In genomic region chr6:86921880-86922279, GRCm38 (mm10) we compare ENCODE assay signal across 8 mouse cellular contexts.
A peak's percentile ranks its signal among the peaks of the same experiment; 100 is the strongest.
DNase-seq lines count a peak whose midpoint lies in the region; ATAC-seq and TF ChIP-seq lines count a peak whose summit lies in the region.

No protein-coding gene starts in this region.

- H3K4me3 ChIP-seq in MEL (ENCODE audit: control insufficient read depth in 1 of 2, insufficient read depth in 1 of 2, low read depth in 2 of 2, low read length in 2 of 2), result no peak overlapping the region

- no peak overlapping the region for H3K9ac ChIP-seq in MEL (ENCODE audit: control insufficient read depth, low read depth, low read length, poor library complexity, severe bottlenecking)

- H3K79me2 ChIP-seq in MEL (ENCODE audit: control insufficient read depth, insufficient read depth, low read length, poor library complexity), result no peaks in the 10 kb centered on the region

- TF ChIP-seq EP300 in MEL (IDR thresholded peaks at IDR 0.05; ENCODE audit: low read depth in 1 of 2, low read length in 2 of 2), result no peak

- peak; percentile 85 for DNase-seq in 3T3-L1 (ENCODE audit: low read depth, low spot score)
- peak; percentile 78 for DNase-seq in MEL (ENCODE audit: low read depth, low spot score)
- peak; percentile 78 to 84 for DNase-seq in cerebellum, adult 18-20 months
- DNase-seq in frontal cortex, postnatal 36 days (ENCODE audit: low spot score in 2 of 2), result peak; percentile 40 to 75
- peak; percentile 66 to 79 for DNase-seq in left cerebral cortex, postnatal 25 days (ENCODE audit: low spot score in 2 of 2)
- DNase-seq in natural killer cell, adult 2 months (ENCODE audit: low spot score in 2 of 2), result peak; percentile 38 to 56
- DNase-seq in testis, postnatal 10 days (ENCODE audit: low spot score), result peak; percentile 58

- H3K27ac ChIP-seq in MEL (ENCODE audit: control insufficient read depth, low read depth, low read length), result no peak overlapping the region

- peak; percentile 91 for TF ChIP-seq RAD21 in MEL (IDR thresholded peaks at IDR 0.05; ENCODE audit: low read depth, low read length)

- no peaks in the 10 kb centered on the region for H3K27me3 ChIP-seq in MEL (ENCODE audit: control insufficient read depth in 1 of 2, insufficient read depth in 2 of 2, low read length in 2 of 2)

- no peak for TF ChIP-seq POLR2A in MEL (IDR thresholded peaks at IDR 0.05; ENCODE audit: control insufficient read depth in 1 of 2, insufficient read depth in 1 of 2, low read depth in 1 of 2, low read length in 2 of 2, poor library complexity in 1 of 2)

- peak; percentile 80 to 90 (median 83) for TF ChIP-seq CTCF in MEL (IDR thresholded peaks at IDR 0.05 in 2 of 3, conservative IDR thresholded peaks at IDR 0.05 in 1 of 3; ENCODE audit: control insufficient read depth in 1 of 3, insufficient read depth in 1 of 3, low read depth in 2 of 3, low read length in 3 of 3, poor library complexity in 1 of 3, severe bottlenecking in 1 of 3)

- intact Hi-C loops in left cerebral cortex, postnatal 25 days (cut with DNase I), result loop anchor here (1.0 to 5.0 kb wide), 2 partner anchors 108 to 175 kb away; no protein-coding TSS in a partner anchor

- peaks cover 3 to 4% of the 10 kb centered on the region in 2 experiments for H3K36me3 ChIP-seq in MEL (ENCODE audit: control insufficient read depth in 1 of 2, insufficient read depth in 2 of 2, low read length in 2 of 2)

- H3K9me3 ChIP-seq in MEL (replicated peaks; ENCODE audit: insufficient read depth, low read length), result no peaks in the 10 kb centered on the region

- peak; percentile 78 for ATAC-seq in inflammation-experienced regulatory T-cells, adult 6 months

- H3K4me1 ChIP-seq in MEL (ENCODE audit: control insufficient read depth in 1 of 2, insufficient read depth in 2 of 2, low read length in 2 of 2), result peaks cover 0 to 6% of the 10 kb centered on the region in 2 experiments; a peak in 2 of 4 replicates

TF ChIP-seq in MEL, 35 proteins besides CTCF, POLR2A, EP300 and RAD21:
- TF ChIP-seq SMC3 (IDR thresholded peaks at IDR 0.05; ENCODE audit: low read depth, low read length) (peak; percentile 88), POLR2AphosphoS5 (IDR thresholded peaks at IDR 0.05; ENCODE audit: borderline replicate concordance, low read depth, low read length) (no peak), ZC3H11A (IDR thresholded peaks at IDR 0.05; ENCODE audit: low read depth, low read length) (peak; percentile 85)
TF ChIP-seq in MEL: peak in this region for 2.
